Mouse (Mus musculus) heart, postnatal 14 days (tissue): ENCODE results near the gene 2700081O15Rik. TPM values are rescaled to one million over a fixed set of nuclear protein-coding genes. Genes with fewer than 3 reads are reported as not detected.

ENCODE experiments used
- DNase-seq, 2 experiments: peaks; one replicate each; pipeline ENCODE4 v3.0.0; 2021 to 2022
- intact Hi-C: fragments of 180-260 bp; cut with DNase I; formaldehyde crosslinking; loops from one replicate; pipeline ENCODE4 v1.15.1; 2025
- microRNA-seq, 2 experiments: library from miRNA; unstranded; fragments of <30 nt; microRNA quantifications; one replicate each; pipeline ENCODE4 v1.2.0; 2021 to 2022
- total RNA-seq, 2 experiments: library from RNA; stranded (reverse); gene quantifications; 2 replicates each; pipeline ENCODE4 v1.2.3; 2021

Gene 2700081O15Rik
- total RNA-seq, 2 experiments from 2014 or later, result 23.7 to 23.8 TPM

DNA sequence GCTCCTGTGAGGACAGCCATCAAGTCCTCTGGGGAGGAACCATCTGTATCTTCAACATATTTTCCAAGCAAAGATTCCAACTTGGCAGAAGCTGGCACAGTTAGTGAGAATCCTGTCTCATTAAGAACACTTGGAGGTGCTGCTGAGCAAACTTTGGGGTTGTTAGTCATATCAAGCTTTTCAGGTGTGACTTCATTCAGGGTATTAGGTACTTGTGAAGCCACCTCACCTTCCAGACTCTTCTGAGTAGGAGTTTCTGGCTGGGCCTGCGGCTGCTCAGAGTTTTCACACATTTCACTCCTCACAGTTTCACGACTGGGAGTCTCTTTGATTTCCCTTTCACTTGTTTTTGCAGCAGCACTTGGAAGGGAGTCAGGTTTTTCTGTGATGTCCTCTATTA lies 39.4 kb downstream of the 2700081O15Rik start:
- intact Hi-C loops, result no loop called here
- no peak for DNase-seq

DNA sequence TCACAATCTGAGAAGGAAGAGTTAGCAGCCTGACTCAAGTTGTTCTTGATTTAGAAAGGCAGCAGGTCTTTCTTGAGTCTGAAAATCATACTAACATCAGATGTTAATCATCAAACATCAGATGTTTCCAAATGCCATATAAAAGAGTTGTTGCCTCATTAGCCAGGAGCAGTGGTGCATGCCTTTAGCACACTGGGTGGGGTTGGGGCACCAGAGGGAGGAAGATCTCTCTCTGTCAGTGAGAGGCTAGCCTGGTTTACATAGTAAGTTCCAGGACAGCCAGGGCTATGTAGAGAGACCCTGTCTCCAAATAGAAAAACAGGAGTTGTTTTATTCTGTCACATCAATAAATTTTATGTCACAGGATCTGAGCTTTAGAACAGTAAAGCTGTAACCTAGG lies 41.5 kb downstream of the 2700081O15Rik start:
- no peak for DNase-seq
- intact Hi-C loops, result no loop called here

DNA sequence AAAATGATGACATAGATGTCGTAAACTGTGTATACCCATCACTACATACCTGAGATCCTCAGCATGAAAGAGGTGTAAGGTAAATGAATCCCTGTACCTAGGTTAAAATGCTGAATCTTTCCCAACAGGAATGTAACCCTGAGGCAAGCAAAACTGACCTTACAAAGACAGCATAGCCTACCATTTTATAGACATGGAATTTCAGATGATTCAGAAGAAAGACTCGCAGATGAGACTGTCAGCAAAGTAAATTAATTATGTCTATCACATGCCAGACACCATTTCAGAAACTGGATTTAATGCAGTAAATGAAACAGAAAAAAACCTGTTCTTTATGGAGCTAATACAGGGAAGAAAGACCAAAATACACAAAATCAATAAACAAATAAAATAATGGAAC lies 41.9 kb downstream of the 2700081O15Rik start:
- DNase-seq, result no peak
- intact Hi-C loops, result no loop called here

DNA sequence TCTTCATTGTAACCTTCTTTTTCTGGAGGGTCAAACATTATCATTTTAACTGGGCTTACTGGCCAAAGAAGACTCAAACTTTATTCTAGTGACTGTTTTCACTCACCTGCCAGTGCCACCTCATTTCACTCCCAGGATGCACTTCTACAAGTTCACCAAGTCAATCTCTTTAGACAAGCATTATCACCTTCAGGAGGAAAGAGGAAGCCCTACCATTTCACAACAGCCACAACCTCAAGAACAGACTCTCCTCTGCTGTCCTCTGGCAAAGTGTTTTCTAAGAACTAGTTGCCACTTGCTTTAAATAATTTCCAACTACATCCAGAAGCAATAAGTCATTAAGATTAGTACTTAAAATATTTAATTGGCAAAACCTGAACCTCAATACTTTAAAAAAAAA lies 50.5 kb downstream of the 2700081O15Rik start:
- no peak for DNase-seq
- intact Hi-C loops, result no loop called here

DNA sequence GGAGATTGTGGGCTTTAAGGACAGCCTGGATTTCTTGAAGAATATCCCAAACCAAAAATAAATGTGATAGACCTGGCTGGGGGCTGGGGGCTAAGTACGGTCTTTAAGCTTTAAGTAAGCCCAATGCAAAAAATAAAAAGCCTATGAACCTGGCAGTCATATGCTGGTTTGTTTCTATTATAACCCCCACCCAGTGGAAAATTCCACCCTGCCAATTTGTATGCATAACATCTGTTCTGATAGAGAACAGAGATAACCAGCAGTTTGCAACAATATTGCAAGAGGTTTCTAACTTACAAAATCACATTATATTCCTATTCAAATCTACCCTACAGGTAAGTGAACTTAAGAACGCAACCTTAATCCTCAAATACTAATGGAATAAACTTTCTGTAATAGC lies 53.2 kb downstream of the 2700081O15Rik start:
- no peak for DNase-seq
- intact Hi-C loops, result no loop called here

Small RNA genes within 50 kb of the gene (microRNA-seq; reads per million reads assigned to microRNA genes)
- 0.81 to 1.3 reads per million in 2 experiments for gene Mir6991

Other genes with a start within 250 kb of the 2700081O15Rik start
- gene Otub1, start 211.3 kb upstream of the 2700081O15Rik start, total RNA-seq, result 10 to 100 TPM; 77.4 to 79.9 TPM
- 100 to 1,000 TPM; 545 to 557 TPM for gene Cox8a, start 200.0 kb upstream of the 2700081O15Rik start, total RNA-seq
- gene Naa40, start 176.4 kb upstream of the 2700081O15Rik start, total RNA-seq, result 10 to 100 TPM; 19.9 to 20.3 TPM
- gene Rcor2, start 150.3 kb upstream of the 2700081O15Rik start, total RNA-seq, result 10 to 100 TPM; 10.7 to 12.7 TPM
- 10 to 100 TPM; 51.9 to 55.4 TPM for gene Mark2, start 75.8 kb upstream of the 2700081O15Rik start, total RNA-seq
- 10 to 100 TPM; 21.8 to 23.2 TPM for gene Spindoc, start 34.6 kb upstream of the 2700081O15Rik start, total RNA-seq
- gene Rtn3, start 65.7 kb downstream of the 2700081O15Rik start, total RNA-seq, result 10 to 100 TPM; 79.2 to 87.9 TPM
- 10 to 100 TPM; 24.7 to 28.4 TPM for gene Atl3, start 76.4 kb downstream of the 2700081O15Rik start, total RNA-seq
- gene Pla2g16, start 139.8 kb downstream of the 2700081O15Rik start, total RNA-seq, result 10 to 100 TPM; 77.3 to 83.3 TPM
- gene Lgals12, start 189.6 kb downstream of the 2700081O15Rik start, total RNA-seq, result 1 to 10 TPM in 1 of 2 experiments, under 1 TPM in 1; 0.44 to 1.6 TPM
- not detected for gene Hrasls5, start 194.9 kb downstream of the 2700081O15Rik start, total RNA-seq